Mouse (Mus musculus) gastrocnemius, postnatal 14 days (tissue): Measurements from ENCODE around the gene Nme6. TPM values are rescaled to one million over a fixed set of nuclear protein-coding genes. Genes with fewer than 3 reads are reported as not detected.
"Not testable (repeated sequence)": the region's sequence is repeated elsewhere in the genome, so short reads cannot be mapped to it uniquely, and the experiment has no call there.

ENCODE experiments used
- DNase-seq: peaks from one replicate; pipeline ENCODE4 v3.0.0; 2021; ENCODE audit warnings: mixed read lengths
- intact Hi-C: fragments of 180-260 bp; cut with DNase I; formaldehyde crosslinking; loops from one replicate; pipeline ENCODE4 v1.15.1; 2025; ENCODE audit warnings: low total_unique reads
- long read RNA-seq, 2 experiments: library from polyadenylated mRNA; stranded (forward); transcript quantifications; one replicate each; pipeline ENCODE4 v2.0.0; 2021
- total RNA-seq, 2 experiments: library from RNA; stranded (reverse); gene quantifications; 2 replicates each; pipeline ENCODE4 v1.2.3; 2021

Nme6 gene
- 10 to 100 TPM; 18.9 to 20.6 TPM for total RNA-seq
- long read RNA-seq, experiment 1, transcript Nme6-201 (7 exons, 1,074 nt), result major isoform, 9 of 16 reads
- long read RNA-seq, experiment 1, partial matches to known transcripts, result 2 of 16 reads
- long read RNA-seq, experiment 1, other reads (novel, unspliced or antisense), result 3 of 16 reads
- long read RNA-seq, experiment 2, transcript Nme6-211 (7 exons, 719 nt), result minor isoform, 5 of 17 reads
- long read RNA-seq, experiment 2, transcript Nme6-201 (7 exons, 1,074 nt), result major isoform, 9 of 17 reads
- long read RNA-seq, experiment 2, partial matches to known transcripts, result 0 of 17 reads
- long read RNA-seq, experiment 2, other reads (novel, unspliced or antisense), result 2 of 17 reads

DNA sequence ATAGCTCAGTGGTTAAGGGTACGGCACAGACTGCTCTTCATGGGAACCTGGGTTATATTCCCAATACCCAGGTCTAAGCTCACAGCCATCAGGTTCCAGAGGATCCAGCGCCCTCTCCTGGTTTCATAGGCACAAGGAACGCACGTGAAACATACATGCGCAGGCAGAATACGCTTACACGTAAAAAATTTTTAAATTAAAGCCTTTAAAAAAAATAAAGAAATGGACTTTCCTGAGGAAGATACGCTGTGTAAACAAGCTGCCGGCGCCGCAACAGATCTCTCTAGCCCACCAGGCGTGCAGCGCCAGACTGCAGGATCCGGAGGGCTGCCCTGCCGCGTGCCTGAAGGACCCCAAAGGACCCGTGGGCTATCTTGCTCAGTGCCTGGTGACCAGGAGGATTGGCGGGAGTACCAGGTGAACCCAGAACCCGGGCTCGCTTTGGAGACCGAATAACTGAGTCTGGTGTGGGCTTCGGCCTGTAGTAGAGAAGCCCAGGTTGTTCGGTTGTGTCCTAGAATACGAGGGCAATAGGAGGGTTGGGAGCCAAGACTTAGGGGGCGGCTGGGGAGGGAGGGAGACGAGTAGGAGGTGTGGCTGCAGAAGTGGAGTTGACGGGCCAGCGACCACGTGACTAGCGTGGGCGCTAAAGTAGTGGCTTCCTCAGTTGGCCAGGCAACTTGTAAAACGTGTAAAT, at the start of gene Nme6:
TSS of gene Nme6 (plus strand) at position 359 of the 697 bp plus-strand sequence.
- DNase-seq, result peak; percentile 85
- intact Hi-C loops, result no loop called here

DNA sequence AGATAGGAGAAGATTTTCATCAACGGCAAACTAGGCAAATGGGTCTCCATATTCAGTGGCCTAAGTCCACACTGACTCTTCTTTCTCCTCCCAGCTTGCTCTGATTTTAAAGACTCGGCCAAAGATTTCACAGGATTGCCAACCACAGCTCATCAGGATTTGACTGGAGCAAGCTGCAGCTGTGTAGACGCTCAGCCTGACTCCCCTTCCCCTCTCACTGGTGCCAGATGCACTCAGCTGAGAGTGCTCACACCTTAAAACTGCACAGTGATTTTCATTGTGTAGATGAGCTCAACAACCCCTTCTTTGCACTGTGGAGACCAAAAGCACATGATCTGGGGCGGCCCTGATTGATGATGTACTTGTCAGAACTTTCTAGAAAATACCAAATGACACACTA, 42.0 kb upstream of the Nme6 start, which contains the start of gene Fbxw27:
TSS of gene Fbxw27 (minus strand) at position 101 of the 400 bp plus-strand sequence.
- DNase-seq, intact Hi-C loops: not testable (repeated sequence)

DNA sequence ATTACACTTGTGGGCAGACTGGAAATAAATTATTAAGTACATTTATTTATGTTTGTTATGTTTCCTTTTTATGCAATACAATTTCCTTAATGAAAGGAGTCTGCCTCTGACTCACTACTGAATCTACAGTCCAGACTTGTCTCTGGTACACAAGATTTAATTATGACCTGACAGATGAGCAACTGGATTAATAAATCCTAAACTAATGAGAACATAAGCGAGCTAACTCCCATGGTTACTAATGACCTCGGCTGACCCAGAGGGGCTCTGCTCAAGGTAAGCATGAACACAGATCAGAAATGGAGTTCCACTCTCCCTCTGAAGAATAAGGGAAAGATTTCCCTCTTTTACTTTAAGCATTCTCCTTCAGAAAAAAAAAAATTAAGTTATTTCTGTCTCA, 37.3 kb upstream of the Nme6 start:
- DNase-seq, result no peak
- intact Hi-C loops, result no loop called here

DNA sequence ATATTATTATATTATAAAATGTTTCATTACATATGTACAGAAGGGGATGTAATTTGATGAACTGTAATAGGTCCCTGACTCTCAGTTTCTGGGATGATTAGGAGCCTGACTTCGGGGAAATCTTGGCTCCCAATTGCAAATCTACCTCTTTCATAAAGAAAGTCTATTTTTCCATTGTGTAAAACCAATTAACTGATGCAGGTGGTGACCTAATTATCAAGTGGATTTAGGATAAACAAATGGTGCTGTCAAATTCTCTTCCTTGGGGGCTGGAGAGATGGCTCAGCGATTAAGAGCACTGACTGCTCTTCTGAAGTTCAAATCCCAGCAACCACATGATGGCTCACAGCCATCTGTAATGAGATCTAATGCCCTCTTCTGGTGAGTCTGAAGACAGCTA, 36.7 kb upstream of the Nme6 start:
- no peak for DNase-seq
- intact Hi-C loops, result no loop called here

DNA sequence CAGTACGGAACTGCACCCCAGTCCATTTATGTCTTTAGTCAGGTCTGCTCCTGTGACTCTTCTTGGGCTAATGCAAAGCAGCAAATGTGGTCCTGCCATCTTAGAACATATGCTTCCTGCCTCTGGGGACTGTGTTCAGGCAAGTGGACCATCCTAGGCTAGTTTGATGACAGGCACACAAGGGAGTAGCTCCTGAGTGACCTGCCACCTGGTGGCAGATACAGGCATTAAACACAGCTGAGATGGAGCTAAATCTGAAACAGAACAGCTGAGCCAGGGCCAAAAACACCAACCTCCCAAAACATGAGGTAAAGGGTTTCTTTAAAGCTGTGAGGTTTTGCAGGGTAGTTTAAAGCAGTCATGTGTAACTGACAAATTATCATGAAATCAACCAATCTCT, 34.5 kb upstream of the Nme6 start:
- intact Hi-C loops, result no loop called here
- DNase-seq, result no peak

DNA sequence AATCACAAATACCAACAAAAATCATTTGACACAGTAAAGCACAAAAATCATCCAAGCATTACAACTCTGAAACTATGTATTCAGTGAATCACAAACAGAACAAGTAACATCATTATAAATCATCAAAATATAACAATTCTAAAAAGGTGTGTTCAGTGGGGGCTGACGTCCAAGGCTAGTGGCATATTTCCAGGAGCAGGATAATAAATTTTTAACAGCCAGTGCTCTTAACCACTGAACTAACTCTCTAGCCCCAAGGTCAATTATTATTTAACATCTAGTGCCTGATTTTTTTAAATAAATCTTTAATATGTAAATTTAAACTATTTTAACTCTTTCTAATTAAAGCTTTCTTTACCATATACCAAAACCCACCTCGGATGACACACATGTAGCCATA, 27.0 kb upstream of the Nme6 start:
- intact Hi-C loops, result not testable (repeated sequence)

DNA sequence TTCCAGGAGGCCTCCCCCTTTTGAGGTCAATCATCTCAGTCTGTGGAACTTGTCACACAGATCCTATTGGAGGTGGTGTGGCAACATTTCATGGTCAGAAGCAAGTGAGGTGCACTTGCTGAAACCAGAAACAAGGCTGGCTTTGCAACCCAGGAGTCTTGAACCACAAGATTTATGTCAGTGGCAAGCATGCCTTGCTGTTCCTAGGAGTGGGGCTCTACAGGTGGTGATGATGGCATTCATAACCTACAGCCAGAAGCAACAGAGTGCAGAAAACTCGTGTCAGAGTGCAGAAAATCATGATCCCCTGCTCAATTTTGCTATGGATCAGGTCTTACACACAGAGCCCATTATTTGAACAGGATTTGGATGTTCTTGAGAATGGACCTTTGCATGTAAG, 26.3 kb upstream of the Nme6 start:
- intact Hi-C loops, result no loop called here
- no peak for DNase-seq

More for the DNA sequence above, 27.0 kb upstream of the Nme6 start:
- not testable (repeated sequence) for DNase-seq

DNA sequence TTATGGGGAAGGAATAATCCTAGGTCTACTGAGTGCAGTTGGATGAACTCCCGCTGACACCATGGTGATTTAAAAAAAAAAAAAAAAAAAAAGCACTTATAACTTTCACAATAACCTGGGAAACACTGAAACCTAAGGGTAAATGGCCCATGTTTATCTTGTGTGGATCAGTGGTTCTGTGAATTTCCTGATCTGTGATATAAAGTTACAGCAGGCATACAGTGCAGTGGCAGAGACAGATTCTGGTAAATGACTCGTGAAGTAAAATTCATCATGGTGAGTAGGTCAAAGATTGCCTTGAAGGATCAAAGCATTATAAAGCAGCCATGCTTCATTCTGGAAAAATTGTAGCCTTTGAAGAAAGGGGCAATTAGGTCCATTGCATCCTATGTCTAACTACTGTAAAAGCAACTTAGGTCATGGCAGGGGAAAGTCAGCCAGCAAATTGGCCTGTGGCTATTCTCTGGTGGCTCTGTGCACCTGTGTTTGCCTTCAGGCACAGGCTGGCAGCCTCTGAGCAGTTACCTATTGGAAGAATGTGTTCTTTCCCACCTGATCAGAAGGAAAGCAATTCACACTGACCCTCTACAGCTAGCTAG, 25.8 kb upstream of the Nme6 start:
- intact Hi-C loops, result no loop called here

DNA sequence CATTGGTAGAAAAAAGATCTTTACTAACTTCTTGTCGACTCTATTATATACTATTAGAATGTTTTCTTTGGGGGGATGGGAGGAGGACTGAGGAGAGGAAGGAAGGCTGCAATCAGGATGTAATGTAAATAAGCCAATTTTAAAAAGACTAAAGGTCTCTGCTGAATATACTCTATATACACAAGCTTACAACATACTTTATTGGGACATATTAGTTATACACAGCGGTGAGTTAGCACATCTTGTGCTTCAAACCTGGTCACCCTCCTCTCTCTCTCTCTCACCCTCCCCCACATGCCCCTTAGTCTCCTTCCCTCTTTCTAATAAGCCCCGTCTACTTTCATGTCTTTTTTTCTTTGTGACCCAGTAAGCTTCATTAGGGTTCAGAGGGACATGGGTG, 24.7 kb upstream of the Nme6 start:
- DNase-seq, result no peak
- intact Hi-C loops, result no loop called here

More for the DNA sequence above, 25.8 kb upstream of the Nme6 start:
- DNase-seq, result no peak

DNA sequence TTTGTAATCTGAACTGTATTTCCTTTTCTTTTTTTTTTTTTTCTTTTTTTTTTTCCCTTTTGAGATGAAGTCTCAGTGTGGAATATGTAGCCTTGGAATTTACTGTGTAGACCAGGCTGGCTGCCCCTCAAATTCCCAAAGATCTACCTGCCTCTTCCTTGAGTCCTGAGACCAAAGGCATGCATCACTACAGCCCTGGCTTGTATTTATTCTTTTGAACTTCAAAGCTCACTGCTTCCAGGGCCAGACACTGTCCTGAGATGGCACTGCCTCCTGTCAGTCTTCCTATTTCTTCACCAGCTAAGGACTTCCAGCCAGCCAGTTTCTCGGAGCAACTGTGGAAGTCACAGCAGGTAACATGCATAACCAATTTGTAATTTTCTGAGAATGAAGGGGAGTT, 20.6 kb upstream of the Nme6 start, which contains the start of gene Spink8:
TSS of gene Spink8 (plus strand) at position 301 of the 400 bp plus-strand sequence.
- intact Hi-C loops, result no loop called here
- DNase-seq, result no peak

DNA sequence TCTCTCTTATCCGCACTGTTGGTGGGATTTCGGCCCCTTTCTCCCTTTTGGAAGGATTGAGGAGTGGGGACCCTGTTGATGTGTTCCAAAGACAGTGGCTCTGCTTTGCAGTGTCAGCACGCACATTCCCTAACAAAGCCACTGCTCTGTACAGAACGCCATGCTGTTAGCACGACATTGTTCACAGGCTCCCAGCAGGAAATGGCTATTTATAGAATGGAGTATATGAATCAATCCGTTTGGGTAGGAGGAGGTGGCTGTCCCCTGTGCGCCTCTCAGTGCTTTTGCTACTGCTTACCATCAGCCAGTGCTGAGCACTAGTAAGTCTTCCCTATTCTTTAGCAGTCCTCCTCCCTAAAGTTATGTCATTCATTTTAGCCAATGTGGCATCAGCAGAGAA, 19.1 kb upstream of the Nme6 start:
- intact Hi-C loops, result no loop called here
- no peak for DNase-seq

DNA sequence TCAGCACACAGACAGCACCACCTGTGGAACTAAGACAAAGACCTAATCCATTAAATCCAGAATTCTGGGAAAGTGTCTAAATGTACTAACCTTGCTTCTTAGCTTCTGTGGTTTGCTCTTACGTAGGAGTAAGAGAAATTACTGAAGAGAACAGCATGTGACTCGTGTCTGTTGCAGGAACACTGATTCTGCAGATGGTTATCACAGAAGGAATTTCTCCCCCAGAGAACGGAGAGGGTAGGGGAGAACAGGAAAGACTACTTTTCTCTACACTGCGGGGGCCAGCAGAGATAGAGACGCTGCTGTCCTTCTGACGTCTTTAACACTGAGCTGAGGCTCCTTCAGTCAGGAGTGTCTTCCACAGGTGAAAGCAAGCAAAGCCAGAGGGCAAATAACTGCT, 16.2 kb upstream of the Nme6 start:
- intact Hi-C loops, result no loop called here
- no peak for DNase-seq

DNA sequence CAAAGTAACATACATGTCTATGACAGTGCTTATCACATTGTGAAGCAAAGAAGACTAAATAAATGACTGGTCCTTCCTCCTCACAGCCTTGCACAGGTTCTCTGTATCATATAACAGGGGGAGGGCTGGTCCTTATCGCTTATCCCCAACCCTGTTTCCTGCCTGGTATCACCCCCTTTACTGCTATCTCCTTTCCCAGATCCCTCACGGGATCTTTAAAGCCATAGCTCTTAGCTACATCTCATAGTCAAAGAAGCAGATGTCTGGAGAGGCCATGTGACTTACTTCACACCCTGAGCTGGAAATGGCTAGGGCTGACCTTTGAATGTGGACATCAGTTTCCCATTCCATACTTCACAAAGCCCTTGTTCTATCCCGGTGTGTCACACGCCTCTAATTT, 6.8 kb upstream of the Nme6 start:
- intact Hi-C loops, result no loop called here

DNA sequence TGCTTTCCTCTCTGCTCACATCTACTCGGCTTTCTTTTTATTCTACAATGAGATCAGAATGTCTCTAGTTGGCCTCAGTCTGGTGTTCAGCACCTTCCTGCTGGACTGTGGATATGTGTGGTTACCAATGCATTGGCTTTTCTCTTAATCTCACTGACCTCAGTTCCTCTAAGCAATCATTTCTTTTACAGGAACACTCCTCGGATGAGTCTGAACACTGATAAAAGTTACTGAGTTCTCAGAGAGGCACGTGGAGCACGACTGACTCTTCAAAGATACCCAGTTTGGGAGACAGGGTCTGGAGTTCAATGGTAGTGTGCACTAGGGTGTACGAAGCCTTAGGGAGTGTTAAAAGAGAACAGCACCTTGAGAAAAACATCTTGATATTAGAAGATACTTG, 6.4 kb upstream of the Nme6 start:
- intact Hi-C loops, result no loop called here
- DNase-seq, result no peak

More for the DNA sequence above, 6.8 kb upstream of the Nme6 start:
- DNase-seq, result no peak

DNA sequence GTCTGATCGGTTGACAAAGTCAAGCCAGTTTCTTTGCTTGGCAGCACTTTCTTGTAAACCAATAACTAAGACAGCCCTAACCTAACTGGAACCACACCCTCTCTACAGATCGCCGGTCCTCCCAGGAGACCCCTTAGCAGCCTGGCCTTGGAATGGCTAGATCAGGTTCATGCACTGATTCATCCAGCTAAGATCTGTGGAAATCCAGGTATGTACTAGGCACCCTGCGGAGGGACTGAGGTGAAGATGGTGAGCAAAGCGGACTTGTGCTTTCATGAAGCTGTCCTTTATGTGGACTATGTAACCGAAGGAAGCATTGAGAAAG, 501 bp downstream of the Nme6 start:
- no peak for DNase-seq
- intact Hi-C loops, result no loop called here

DNA sequence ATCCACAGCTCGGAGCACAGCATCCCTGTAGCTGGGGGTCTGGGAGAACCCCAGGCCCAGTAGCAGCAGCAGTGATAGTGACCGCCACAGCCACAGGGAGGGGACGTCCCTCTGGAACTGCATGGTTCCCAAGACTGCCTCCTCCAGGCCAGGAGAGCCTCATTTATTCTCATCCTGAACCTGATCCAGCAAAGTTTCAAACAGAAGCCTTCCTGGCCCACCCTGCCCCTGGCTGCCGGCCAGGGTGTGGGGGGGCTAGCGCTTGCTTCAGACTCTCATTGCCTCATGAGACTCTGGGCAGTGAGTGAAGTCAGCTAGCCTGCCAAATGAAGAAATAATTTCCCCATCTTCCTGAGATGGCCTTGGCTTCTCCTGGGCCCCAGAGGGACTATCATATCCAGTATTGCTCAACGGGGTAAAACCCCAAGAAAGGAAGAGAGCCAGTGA, 16.8 kb downstream of the Nme6 start, which contains the start of gene Camp:
TSS of gene Camp (minus strand) at position 306 of the 447 bp plus-strand sequence.
- intact Hi-C loops, result no loop called here
- DNase-seq, result peak; percentile 60

DNA sequence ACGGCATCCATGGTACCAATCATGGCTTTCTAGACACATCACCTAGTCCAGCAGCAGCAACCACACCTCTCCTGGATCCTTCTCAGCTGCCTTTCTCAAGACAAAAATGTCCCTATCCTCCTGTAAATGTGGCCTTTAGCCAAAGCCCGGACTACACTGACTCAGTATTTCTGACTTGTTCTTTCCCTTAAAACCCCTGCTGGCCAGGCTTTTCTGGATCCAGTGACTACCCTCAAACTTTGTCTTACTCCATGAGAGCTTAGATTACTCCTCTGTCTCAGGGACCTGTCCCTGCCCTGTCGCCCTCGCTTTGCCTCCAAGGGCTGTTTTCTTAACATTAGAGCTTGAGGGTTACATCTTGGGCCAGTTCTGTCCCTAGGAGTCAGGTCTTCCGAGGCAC, 17.6 kb downstream of the Nme6 start:
- intact Hi-C loops, result no loop called here

DNA sequence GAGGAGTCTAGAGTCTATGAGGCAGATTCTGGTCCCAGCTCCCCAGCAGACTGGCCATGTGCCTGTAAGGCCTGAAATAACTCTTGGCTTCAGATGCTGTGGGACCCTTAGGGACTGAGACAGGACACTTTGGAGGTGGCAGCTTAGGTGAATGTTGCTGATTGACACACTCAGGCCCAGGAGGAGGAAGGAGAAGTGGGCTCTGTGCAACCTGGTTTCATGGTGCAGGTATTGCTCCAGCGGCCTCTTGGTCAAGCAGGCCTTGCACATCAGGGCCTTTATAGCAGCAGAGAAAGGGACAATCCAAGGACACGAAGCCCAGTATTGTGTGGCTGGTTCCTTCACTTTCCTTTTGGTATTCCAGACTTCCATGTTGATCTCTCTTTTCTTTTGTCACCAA, 21.8 kb downstream of the Nme6 start:
- no peak for DNase-seq
- intact Hi-C loops, result no loop called here

More for the DNA sequence above, 17.6 kb downstream of the Nme6 start:
- no peak for DNase-seq

DNA sequence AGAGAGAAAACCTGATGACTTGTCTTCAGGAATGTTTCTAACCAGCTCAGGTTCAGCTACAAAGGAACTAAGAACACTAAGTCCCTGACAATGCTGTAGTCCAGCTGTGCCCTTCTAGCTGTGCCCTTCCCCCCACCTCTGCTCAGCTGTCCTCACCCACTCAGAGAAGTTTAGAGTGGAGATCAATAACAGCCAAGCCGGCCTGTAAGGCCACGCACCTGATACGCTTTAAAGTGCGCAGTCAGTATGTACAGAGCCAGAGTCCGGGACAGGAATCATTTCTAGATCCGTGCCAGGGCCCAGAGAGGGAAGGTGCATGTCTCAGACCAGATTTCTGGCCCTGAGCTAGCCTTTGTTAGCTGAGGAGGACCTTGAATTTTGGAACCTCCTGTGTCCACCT, 23.4 kb downstream of the Nme6 start:
- intact Hi-C loops, result no loop called here
- no peak for DNase-seq

DNA sequence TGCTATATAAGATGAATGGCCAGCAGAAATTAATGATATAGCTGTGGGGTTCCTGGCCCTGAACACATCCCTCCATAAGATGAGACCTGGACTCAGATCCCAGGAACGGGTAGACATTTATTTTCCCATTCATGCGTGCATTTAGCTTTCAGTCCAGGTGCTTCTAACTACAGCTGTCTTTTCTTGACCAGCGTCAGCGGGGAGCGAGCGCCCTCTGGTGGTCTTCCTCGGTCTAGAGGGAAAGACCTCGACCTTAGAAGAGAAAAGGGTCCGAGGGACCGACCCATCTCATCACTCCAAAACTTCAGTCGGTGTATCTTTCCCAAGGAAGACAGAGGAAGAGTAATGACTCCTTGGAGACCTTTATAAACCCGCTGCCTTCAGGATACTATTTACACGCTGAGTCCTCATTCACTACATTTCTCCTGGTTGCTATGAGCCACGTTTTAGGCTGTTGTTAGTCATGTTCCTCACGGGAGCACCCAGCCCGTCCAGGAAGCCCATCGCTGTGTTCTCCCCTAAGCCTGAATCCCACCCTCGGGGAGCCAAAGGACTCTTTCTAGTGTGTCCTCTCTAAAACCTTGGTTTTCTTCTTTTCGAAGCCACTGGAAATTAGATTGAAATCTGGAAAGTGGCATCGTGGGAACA, 30.0 kb downstream of the Nme6 start:
- intact Hi-C loops, result no loop called here
- peak; percentile 79 for DNase-seq
